Mouse (Mus musculus): ENCODE results near the gene Mfsd2a.
A peak's percentile ranks its signal among the peaks of the same experiment; 100 is the strongest.
"Not testable (repeated sequence)": the region's sequence is repeated elsewhere in the genome, so short reads cannot be mapped to it uniquely, and the experiment has no call there.

The Mfsd2a gene

GRCm38 (mm10) chr4:122961100-122961567 lies at the start of gene Mfsd2a:
Gene Mfsd2a (minus strand): TSS chr4:122961188.
- DNase-seq (ENCODE audit: low spot score): no peak

GRCm38 (mm10) chr4:123005054-123005966 lies 44.3 kb upstream of the Mfsd2a start:
- DNase-seq (ENCODE audit: low spot score): no peak

- DNase-seq (ENCODE audit: low spot score): no peak
These were observed 39.8 kb upstream of the Mfsd2a start for GRCm38 (mm10) chr4:123000617-123001342.

GRCm38 (mm10) chr4:123000130-123000529 lies 39.1 kb upstream of the Mfsd2a start:
- no peak for DNase-seq (ENCODE audit: low spot score)

- DNase-seq (ENCODE audit: low spot score): no peak
These were observed 38.3 kb upstream of the Mfsd2a start for GRCm38 (mm10) chr4:122999263-122999691.

- DNase-seq (ENCODE audit: low spot score): no peak
These were observed 37.7 kb upstream of the Mfsd2a start for GRCm38 (mm10) chr4:122998537-122999262.

- no peak for DNase-seq (ENCODE audit: low spot score)
These were observed 35.8 kb upstream of the Mfsd2a start for GRCm38 (mm10) chr4:122996618-122997381.

GRCm38 (mm10) chr4:122996221-122996617 lies 35.2 kb upstream of the Mfsd2a start:
- DNase-seq (ENCODE audit: low spot score): no peak

- peak; percentile 60 for DNase-seq (ENCODE audit: low spot score)
These were observed 34.6 kb upstream of the Mfsd2a start, which contains the start of gene Mycl for GRCm38 (mm10) chr4:122995404-122996220. Gene Mycl (plus strand): TSS chr4:122995652.

GRCm38 (mm10) chr4:122992276-122992675 lies 31.3 kb upstream of the Mfsd2a start:
- DNase-seq (ENCODE audit: low spot score): no peak

GRCm38 (mm10) chr4:122991177-122991576 lies 30.2 kb upstream of the Mfsd2a start:
- DNase-seq (ENCODE audit: low spot score): no peak

- not testable (repeated sequence) for DNase-seq (ENCODE audit: low spot score)
These were observed 27.0 kb upstream of the Mfsd2a start for GRCm38 (mm10) chr4:122988004-122988403.

GRCm38 (mm10) chr4:122987421-122987820 lies 26.4 kb upstream of the Mfsd2a start:
- DNase-seq (ENCODE audit: low spot score): no peak

- peak; percentile 83 for DNase-seq (ENCODE audit: low spot score)
These were observed 24.1 kb upstream of the Mfsd2a start for GRCm38 (mm10) chr4:122985110-122985509.

- no peak for DNase-seq (ENCODE audit: low spot score)
These were observed 22.7 kb upstream of the Mfsd2a start for GRCm38 (mm10) chr4:122983486-122984261.

- DNase-seq (ENCODE audit: low spot score): no peak
These were observed 21.5 kb upstream of the Mfsd2a start for GRCm38 (mm10) chr4:122982537-122982936.

GRCm38 (mm10) chr4:122981930-122982329 lies 20.9 kb upstream of the Mfsd2a start:
- no peak for DNase-seq (ENCODE audit: low spot score)

GRCm38 (mm10) chr4:122981238-122981637 lies 20.2 kb upstream of the Mfsd2a start:
- DNase-seq (ENCODE audit: low spot score): no peak

GRCm38 (mm10) chr4:122980684-122981083 lies 19.7 kb upstream of the Mfsd2a start:
- no peak for DNase-seq (ENCODE audit: low spot score)

GRCm38 (mm10) chr4:122979826-122980225 lies 18.8 kb upstream of the Mfsd2a start:
- DNase-seq (ENCODE audit: low spot score): no peak
